Mouse (Mus musculus) intestine, embryonic 14.5 days (tissue): ENCODE results near the gene Atp6v0d1. TPM values are rescaled to one million over a fixed set of nuclear protein-coding genes. Genes with fewer than 3 reads are reported as not detected.

ENCODE experiments used
- ATAC-seq: fragments of 200-750 bp; cut with Nextera tagmentation; replicated peaks from 2 replicates; pipeline ENCODE4 v1.8.0; 2017; ENCODE audit warnings: low read depth, moderate number of reproducible peaks, moderate TSS enrichment, moderate library complexity; ENCODE audit not compliant: low FRiP score, low TSS enrichment
- DNase-seq: peaks from one replicate; pipeline ENCODE4 v3.0.0-alpha.2; 2018; ENCODE audit warnings: low spot score
- H3K27ac ChIP-seq: fragments of 300-500 bp; sonication (generic); 2 replicates; pipeline ENCODE4 v1.5.1; 2014; ENCODE audit warnings: low read depth, mild to moderate bottlenecking, control low read depth
- H3K27me3 ChIP-seq: fragments of 300-500 bp; sonication (generic); replicated peaks from 2 replicates; pipeline ENCODE4 v1.6.1; 2014; ENCODE audit warnings: low read length, control low read depth; ENCODE audit not compliant: control insufficient read depth, insufficient read depth
- H3K36me3 ChIP-seq: fragments of 300-500 bp; sonication (generic); 2 replicates; pipeline ENCODE4 v1.6.1; 2014; ENCODE audit warnings: low read length, control low read depth; ENCODE audit not compliant: control insufficient read depth, insufficient read depth
- H3K4me1 ChIP-seq: fragments of 300-500 bp; sonication (generic); replicated peaks from 2 replicates; pipeline ENCODE4 v1.6.1; 2014; ENCODE audit warnings: low read length, control low read depth, mixed read lengths; ENCODE audit not compliant: control insufficient read depth, insufficient read depth
- H3K4me2 ChIP-seq: fragments of 300-500 bp; sonication (generic); 2 replicates; pipeline ENCODE4 v1.6.1; 2014; ENCODE audit warnings: low read length
- H3K4me3 ChIP-seq: fragments of 300-500 bp; sonication (generic); 2 replicates; pipeline ENCODE4 v1.5.1; 2014; ENCODE audit warnings: low read depth, low read length, control low read depth, mixed read lengths
- H3K9ac ChIP-seq: fragments of 300-500 bp; sonication (generic); 2 replicates; pipeline ENCODE4 v1.6.1; 2014; ENCODE audit warnings: mild to moderate bottlenecking, low read length
- H3K9me3 ChIP-seq: fragments of 300-500 bp; sonication (generic); 2 replicates; pipeline ENCODE4 v1.6.1; 2016; ENCODE audit warnings: low read length, control low read depth; ENCODE audit not compliant: control insufficient read depth
- WGBS: fragments of 180-500 bp; shearing (Covaris S2); extraction: QIAGEN DNeasy Blood & Tissue Kit; methylation state at CpG from one replicate; pipeline ENCODE4 v1.1.7; 2014; 5-methylcytosine and 5-hydroxymethylcytosine counted together
- polyA plus RNA-seq: library from polyadenylated mRNA; unstranded; fragments of >200 nt; fragmentation: Nextera tagmentation; extraction: Ambion mirVana; gene quantifications from 2 replicates; pipeline ENCODE4 v1.2.1, GENCODE M21; 2014

Gene Atp6v0d1
- polyA plus RNA-seq, 1 experiment from 2014 or later = 72.7 TPM

DNA sequence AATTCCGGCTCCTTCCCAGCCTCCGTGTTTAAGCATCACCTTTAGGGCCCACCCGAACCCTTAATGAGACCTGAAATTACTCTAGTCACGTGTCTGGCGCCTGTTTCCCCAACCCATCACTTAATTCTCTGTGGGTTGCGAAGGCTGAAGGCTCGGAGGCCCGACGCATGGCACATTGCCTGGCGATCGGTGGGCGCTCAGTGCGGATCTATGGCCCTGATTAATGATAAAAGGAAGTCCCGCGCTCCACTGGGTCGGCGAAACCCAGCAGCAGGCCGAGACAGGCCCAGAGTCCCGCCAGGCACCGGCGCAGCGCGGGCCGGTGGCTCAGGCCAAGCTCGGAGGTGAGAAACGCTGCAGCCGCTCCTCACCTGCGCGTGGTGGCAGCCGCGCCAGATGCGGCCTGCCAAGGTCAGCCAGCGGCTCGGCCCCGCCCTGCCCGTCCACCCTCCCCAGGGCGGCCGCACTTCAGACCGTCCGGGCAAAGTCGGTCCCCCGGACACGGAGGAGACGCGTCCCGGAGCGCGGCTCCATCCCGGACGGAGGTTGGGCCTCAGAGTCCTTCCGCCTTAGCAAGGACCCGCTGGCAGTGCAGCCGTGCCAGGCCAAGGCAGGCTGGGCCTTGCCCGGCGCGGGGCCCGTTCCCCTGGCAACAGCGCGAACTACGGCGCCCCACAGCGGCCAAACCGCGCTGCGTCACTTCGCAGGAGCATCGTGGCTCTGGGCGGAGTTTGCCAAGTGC is 69.2 kb downstream of the Atp6v0d1 start, which contains the start of gene Zdhhc1:
TSS of gene Zdhhc1 (minus strand) at position 464 of the 742 bp plus-strand sequence.
- ATAC-seq (peak; percentile 83), DNase-seq (peak; percentile 94)
- H3K9me3 ChIP-seq = no peaks in the 10 kb centered on the region
- peaks cover 16% of the 10 kb centered on the region; the same call in 1 of the 2 replicates for H3K4me1 ChIP-seq
- no peaks in the 10 kb centered on the region for H3K27me3 ChIP-seq
- H3K27ac ChIP-seq = 0 out of 2 replicates have a peak within 1 kb of the TSS, but pooled peaks have one; percentile 43
- peak within 1 kb of the TSS; percentile 91 for H3K9ac ChIP-seq
- WGBS = 1% methylated on average over 64 of the region's 68 CpGs
- peak within 1 kb of the TSS; percentile 88 for H3K4me3 ChIP-seq
- H3K4me2 ChIP-seq = peak within 1 kb of the TSS; percentile 87
- H3K36me3 ChIP-seq = no peaks in the 10 kb centered on the region

DNA sequence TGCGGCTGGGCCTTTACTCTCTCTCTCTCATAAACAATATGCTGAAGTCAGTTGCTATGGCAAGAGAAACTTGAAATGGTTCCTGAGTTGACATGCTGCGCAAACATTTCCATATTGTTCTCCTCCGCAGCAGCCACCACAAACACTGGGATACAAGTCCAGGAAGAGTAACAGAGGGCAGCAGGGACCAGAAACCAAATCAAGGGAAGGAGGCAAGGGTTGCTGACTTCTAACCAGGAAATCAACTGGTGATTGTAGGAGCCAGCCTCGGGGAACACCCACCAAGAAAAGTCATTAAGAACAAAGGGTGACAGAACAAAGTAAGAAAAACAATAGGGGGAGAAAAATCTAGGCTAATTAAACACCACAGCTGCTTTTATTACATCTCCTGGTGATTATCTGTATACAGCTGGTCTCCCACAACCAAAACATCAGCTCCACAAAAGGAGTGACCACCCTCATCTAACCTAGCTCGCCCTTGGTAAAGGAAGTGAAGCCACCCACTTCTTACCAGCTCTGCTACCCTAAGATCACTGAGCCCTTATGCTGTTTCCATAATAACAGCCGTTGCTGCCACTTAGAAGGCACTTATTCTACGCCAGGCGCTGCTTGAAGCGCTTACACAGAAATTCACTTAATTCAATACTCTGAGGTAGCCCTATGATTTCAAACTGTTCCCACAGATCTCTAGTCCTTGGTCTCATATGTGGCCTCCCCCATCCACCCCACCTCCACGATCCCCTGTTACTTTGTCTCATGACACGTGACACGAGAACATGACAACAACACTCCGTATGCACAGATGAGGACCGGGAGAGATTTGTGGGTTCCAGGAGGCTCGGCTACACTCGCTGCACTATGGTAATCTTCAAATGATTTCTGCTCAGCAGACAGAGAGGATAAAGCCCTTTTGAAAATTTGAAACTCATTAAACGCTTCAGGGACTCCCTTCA is 70.2 kb downstream of the Atp6v0d1 start:
- peak overlapping the region; percentile 88 for H3K4me3 ChIP-seq
- H3K36me3 ChIP-seq = no peaks in the 10 kb centered on the region
- ATAC-seq = no peak
- WGBS = 43% methylated on average over 17 of the region's 17 CpGs
- peaks cover 16% of the 10 kb centered on the region; the same call in 1 of the 2 replicates for H3K4me1 ChIP-seq
- peak overlapping the region; percentile 87 for H3K4me2 ChIP-seq
- DNase-seq = no peak
- H3K27me3 ChIP-seq = no peaks in the 10 kb centered on the region
- no peaks in the 10 kb centered on the region for H3K9me3 ChIP-seq
- H3K9ac ChIP-seq = peak overlapping the region; percentile 91
- no peak overlapping the region for H3K27ac ChIP-seq

GRCm38 (mm10) chr8:105494566-105494965 is 71.3 kb downstream of the Atp6v0d1 start:
- ATAC-seq = no peak
- H3K4me1 ChIP-seq = peaks cover 16% of the 10 kb centered on the region; the same call in 1 of the 2 replicates
- H3K27me3 ChIP-seq = no peaks in the 10 kb centered on the region
- WGBS = 76% methylated on average over 3 of the region's 3 CpGs
- no peak overlapping the region for H3K27ac ChIP-seq
- H3K4me3 ChIP-seq = no peak overlapping the region
- H3K36me3 ChIP-seq = no peaks in the 10 kb centered on the region
- H3K9ac ChIP-seq = no peak overlapping the region
- H3K4me2 ChIP-seq = no peak overlapping the region
- no peaks in the 10 kb centered on the region for H3K9me3 ChIP-seq
- no peak for DNase-seq

- Histone ChIP-seq H3K9ac (no peak overlapping the region), H3K4me2 (no peak overlapping the region), H3K4me1 (peaks cover 16% of the 10 kb centered on the region; the same call in 1 of the 2 replicates), H3K36me3 (no peaks in the 10 kb centered on the region), H3K27me3 (no peaks in the 10 kb centered on the region), H3K27ac (no peak overlapping the region), H3K4me3 (no peak overlapping the region), H3K9me3 (no peaks in the 10 kb centered on the region)
- DNase-seq = no peak
- 32% methylated on average over 3 of the region's 3 CpGs for WGBS
- no peak for ATAC-seq
Observed at GRCm38 (mm10) chr8:105493495-105493894, 72.4 kb downstream of the Atp6v0d1 start.

DNA sequence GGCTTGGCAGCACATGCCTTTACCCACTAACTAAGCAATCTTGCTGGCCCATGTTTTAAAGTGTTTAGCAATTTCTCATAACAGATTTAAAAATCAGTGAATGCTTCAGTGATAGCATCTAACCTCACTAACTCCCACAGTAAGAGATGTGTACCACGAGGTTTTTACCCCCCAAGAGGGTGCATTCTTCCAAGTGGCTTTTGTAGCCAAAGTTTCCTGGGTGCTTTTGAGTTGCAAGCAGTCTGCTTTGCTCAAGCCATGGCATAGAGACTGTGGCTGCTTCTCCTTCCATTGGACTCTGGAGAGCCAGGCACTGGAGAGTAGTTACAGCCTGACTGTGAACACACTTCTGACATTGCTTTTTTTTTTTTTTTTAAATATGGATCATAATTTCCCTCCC is 76.6 kb downstream of the Atp6v0d1 start:
- Histone ChIP-seq H3K4me3 (no peak overlapping the region), H3K27me3 (no peaks in the 10 kb centered on the region), H3K9ac (no peak overlapping the region), H3K36me3 (peaks cover 10% of the 10 kb centered on the region; the same call in 1 of the 2 replicates), H3K27ac (no peak overlapping the region), H3K4me2 (no peak overlapping the region), H3K4me1 (0 out of 2 replicates have a peak, but pooled peaks cover 2% of the 10 kb centered on the region), H3K9me3 (no peaks in the 10 kb centered on the region)
- DNase-seq = no peak
- 41% methylated on average over 1 of the region's 1 CpGs for WGBS
- no peak for ATAC-seq

DNA sequence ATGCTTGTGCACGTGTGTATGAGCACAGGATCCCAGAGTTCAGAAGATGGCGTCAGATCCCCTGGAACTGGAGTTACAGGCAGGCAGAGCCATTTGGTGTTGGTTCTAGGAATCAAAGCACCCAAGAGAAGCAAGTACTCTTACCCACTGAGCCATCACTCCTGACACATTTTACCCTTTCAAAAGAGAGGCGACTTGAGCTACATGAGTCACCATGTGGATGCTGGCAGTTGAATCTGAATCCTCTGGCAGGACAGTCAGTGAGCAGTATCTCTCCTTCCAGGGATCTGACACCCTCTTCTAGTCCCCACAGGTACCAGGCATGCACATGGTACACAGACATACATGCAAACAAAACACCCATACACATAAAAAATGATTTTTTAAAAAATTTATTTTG is 77.8 kb downstream of the Atp6v0d1 start:
- Histone ChIP-seq H3K9me3 (no peaks in the 10 kb centered on the region), H3K9ac (no peak overlapping the region), H3K4me1 (no peaks in the 10 kb centered on the region), H3K4me3 (no peak overlapping the region), H3K4me2 (no peak overlapping the region), H3K27me3 (no peaks in the 10 kb centered on the region), H3K36me3 (peaks cover 14% of the 10 kb centered on the region; the same call in 1 of the 2 replicates), H3K27ac (no peak overlapping the region)
- 67% methylated on average over 3 of the region's 3 CpGs for WGBS
- ATAC-seq = no peak
- no peak for DNase-seq

DNA sequence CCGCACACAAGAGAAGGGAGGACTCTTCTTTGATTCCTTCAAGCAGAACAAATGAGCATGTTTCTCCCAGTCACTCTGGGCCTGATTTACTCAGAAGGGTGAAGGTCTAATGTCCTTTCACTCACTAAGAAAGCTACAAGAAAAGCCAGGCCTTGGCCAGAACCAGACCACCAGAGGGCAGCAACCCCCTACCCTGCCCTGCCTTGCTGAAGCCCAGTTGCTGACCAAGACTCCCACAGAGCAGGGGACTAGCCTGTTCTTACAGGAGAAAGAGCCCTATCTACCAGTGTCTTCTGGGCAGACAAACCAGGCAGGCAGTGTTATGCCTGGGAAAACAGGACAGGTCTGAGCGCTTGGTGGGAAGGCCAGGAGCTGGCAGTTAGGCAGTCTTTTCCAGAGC is 81.5 kb downstream of the Atp6v0d1 start:
- 55% methylated on average over 2 of the region's 2 CpGs for WGBS
- Histone ChIP-seq H3K27ac (no peak overlapping the region), H3K9me3 (no peaks in the 10 kb centered on the region), H3K36me3 (peaks cover 14% of the 10 kb centered on the region; the same call in 1 of the 2 replicates), H3K4me1 (0 out of 2 replicates have a peak, but pooled peaks cover 3% of the 10 kb centered on the region), H3K4me2 (no peak overlapping the region), H3K4me3 (no peak overlapping the region), H3K9ac (no peak overlapping the region), H3K27me3 (no peaks in the 10 kb centered on the region)
- ATAC-seq = no peak
- peak; percentile 82 for DNase-seq

DNA sequence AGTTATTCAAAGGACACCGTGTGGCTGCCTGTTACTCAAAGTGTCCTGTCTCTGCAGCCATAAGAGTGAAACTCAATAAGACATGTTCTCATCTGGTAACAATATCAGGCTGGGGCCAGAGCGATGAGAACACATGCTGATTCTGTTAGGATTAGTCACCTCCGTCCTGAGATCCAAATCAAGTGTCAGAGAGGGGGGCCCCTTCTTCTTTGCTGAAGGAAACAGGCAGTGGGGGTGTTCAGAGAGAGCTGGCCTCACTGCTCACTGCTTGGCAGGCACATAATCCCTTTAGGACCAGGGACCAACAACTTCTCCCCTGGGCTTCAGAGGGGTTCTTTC is 81.8 kb downstream of the Atp6v0d1 start:
- no peaks in the 10 kb centered on the region for H3K27me3 ChIP-seq
- DNase-seq (no peak), ATAC-seq (peak; percentile 14; the same call in 1 of the 2 replicates)
- peaks cover 14% of the 10 kb centered on the region; the same call in 1 of the 2 replicates for H3K36me3 ChIP-seq
- H3K4me1 ChIP-seq = 0 out of 2 replicates have a peak, but pooled peaks cover 3% of the 10 kb centered on the region
- H3K9me3 ChIP-seq = no peaks in the 10 kb centered on the region
- H3K4me2 ChIP-seq = no peak overlapping the region
- H3K9ac ChIP-seq = no peak overlapping the region
- H3K27ac ChIP-seq = no peak overlapping the region
- no peak overlapping the region for H3K4me3 ChIP-seq
- WGBS = 60% methylated on average over 3 of the region's 3 CpGs
